Mouse (Mus musculus) liver, adult 2 months (tissue): ENCODE results near the gene Pttg1.

Source experiments
- CTCF ChIP-seq: fragments of 200-500 bp; IDR thresholded peaks from 2 replicates; pipeline ENCODE4 v1.5.1; 2011; ENCODE audit warnings: low read depth, low read length, control low read depth
- POLR2A ChIP-seq: fragments of 200-500 bp; IDR thresholded peaks from 2 replicates; pipeline ENCODE4 v1.6.1; 2011; ENCODE audit warnings: low read length, control low read depth; ENCODE audit not compliant: insufficient read depth; ENCODE audit errors: extremely low read depth

GRCm38 (mm10) chr11:43449916-43450315, 23.9 kb upstream of the Pttg1 start:
- TF ChIP-seq POLR2A (no peak), CTCF (no peak)
